Mouse (Mus musculus): ENCODE results near the gene Shc3. TPM values are rescaled to one million over a fixed set of nuclear protein-coding genes. Genes with fewer than 3 reads are reported as not detected.

Gene Shc3
- polyA plus RNA-seq, 1 experiment from 2014 or later = 7.3 TPM

GRCm38 (mm10) chr13:51476991-51477390 lies 92.2 kb downstream of the Shc3 start:
- no peak for ATAC-seq (ENCODE audit: low FRiP score, low read depth)
- Histone ChIP-seq H3K9me3 (no peaks in the 10 kb centered on the region), H3K27me3 (no peaks in the 10 kb centered on the region), H3K9ac (no peak overlapping the region), H3K4me2 (no peak overlapping the region), H3K4me1 (replicated peaks) (no peaks in the 10 kb centered on the region), H3K36me3 (no peaks in the 10 kb centered on the region), H3K27ac (replicated peaks) (no peak overlapping the region), H3K4me3 (no peak overlapping the region)
- WGBS = 87% methylated on average over 10 of the region's 10 CpGs

DNA sequence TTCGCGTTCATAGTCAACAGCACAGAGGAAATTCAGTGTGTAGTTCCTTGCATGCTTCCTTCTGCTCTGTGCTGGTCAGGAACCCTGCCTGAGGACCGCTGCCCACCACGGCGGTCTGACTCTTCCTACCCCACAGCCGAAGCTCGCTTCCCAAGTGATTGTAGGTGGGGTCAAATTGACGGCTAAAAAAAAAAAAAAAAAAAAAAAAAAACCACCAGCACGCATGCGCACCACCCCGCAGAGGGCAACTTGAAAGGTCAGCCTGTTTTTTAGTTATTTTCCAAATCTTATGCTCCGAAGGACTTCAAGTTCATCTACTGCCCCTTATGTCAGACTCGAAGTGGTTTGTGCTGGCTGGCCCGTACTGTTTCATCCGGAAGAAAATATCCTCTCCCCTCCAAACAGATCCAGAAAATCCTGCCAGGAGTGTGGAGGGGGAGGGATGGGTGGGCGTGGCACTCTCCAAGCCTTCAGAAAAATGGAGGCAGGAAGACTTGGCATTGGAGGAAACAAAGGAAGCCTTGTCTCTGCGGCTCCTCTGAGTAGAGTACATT lies 100.4 kb downstream of the Shc3 start:
- no peak overlapping the region for H3K4me2 ChIP-seq
- no peak overlapping the region for H3K27ac ChIP-seq (replicated peaks)
- H3K4me1 ChIP-seq (replicated peaks) = no peaks in the 10 kb centered on the region
- H3K36me3 ChIP-seq = no peaks in the 10 kb centered on the region
- H3K9me3 ChIP-seq = no peaks in the 10 kb centered on the region
- no peak overlapping the region for H3K9ac ChIP-seq
- 75% methylated on average over 17 of the region's 17 CpGs for WGBS
- no peaks in the 10 kb centered on the region for H3K27me3 ChIP-seq
- no peak for ATAC-seq (ENCODE audit: low FRiP score, low read depth)
- no peak overlapping the region for H3K4me3 ChIP-seq

DNA sequence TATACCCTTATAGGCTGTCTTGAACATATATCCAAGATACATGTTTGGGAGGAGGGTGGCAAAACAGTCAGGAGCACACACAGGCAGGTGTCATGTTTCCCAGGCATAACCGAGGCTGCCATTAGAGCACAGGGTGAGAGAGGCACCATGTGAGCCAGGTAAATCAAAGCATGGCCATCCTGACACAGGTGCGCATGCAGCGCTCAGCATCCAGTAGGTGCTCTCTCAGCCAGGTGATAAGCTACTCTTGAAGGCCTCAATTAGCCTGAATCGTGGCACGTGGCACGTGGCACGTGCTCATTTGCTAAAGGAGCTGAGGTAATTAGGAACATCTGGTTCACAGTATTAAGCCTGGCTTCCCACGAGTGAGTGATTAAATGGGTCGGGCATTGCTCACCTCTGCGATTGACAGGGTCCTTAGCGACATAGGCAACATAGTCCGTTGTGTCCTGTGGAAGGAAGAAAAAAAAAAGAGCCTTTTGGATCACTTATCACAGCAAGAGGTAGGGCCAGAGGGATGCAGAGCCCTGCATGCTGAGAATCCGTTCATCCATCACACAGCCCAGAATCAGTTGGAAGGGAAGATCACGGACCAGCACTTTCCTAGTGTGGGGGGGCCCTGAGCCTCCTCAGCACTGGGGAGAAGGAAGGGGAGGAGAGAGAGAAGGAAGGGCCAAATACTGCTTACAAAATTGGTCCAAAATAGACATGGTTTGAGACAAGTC lies 102.9 kb downstream of the Shc3 start:
- no peaks in the 10 kb centered on the region for H3K4me1 ChIP-seq (replicated peaks)
- no peaks in the 10 kb centered on the region for H3K27me3 ChIP-seq
- no peaks in the 10 kb centered on the region for H3K36me3 ChIP-seq
- 57% methylated on average over 14 of the region's 14 CpGs for WGBS
- no peak overlapping the region for H3K9ac ChIP-seq
- no peak overlapping the region for H3K27ac ChIP-seq (replicated peaks)
- H3K9me3 ChIP-seq = no peaks in the 10 kb centered on the region
- H3K4me3 ChIP-seq = no peak overlapping the region
- ATAC-seq (ENCODE audit: low FRiP score, low read depth) = peak; percentile 67
- no peak overlapping the region for H3K4me2 ChIP-seq

DNA sequence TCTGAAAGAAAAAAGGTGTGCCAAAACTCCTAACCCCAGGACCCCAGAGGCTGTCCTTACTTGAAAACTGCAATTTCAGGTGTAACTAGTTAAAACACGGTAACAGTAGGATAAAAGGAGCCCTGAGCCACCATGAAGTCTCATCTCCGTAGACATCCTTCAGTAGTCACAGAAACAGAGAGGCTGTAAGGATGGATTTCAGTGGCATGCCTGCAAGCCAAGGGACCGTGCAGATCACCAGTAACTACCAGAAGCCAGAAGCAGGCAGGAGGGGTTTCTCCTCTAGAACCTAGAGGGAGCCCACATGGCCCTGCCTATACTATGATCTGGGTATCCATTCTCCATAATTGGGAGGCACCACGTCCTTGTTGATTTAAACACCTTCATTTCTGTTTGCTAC lies 104.9 kb downstream of the Shc3 start:
- Histone ChIP-seq H3K36me3 (no peaks in the 10 kb centered on the region), H3K27me3 (no peaks in the 10 kb centered on the region), H3K4me1 (replicated peaks) (no peaks in the 10 kb centered on the region), H3K9ac (no peak overlapping the region), H3K4me3 (no peak overlapping the region), H3K9me3 (no peaks in the 10 kb centered on the region), H3K4me2 (no peak overlapping the region), H3K27ac (replicated peaks) (no peak overlapping the region)
- WGBS = 78% methylated on average over 4 of the region's 4 CpGs
- no peak for ATAC-seq (ENCODE audit: low FRiP score, low read depth)

GRCm38 (mm10) chr13:51456190-51456878 lies 112.9 kb downstream of the Shc3 start:
- no peak overlapping the region for H3K4me2 ChIP-seq
- no peaks in the 10 kb centered on the region for H3K9me3 ChIP-seq
- H3K36me3 ChIP-seq = no peaks in the 10 kb centered on the region
- H3K4me3 ChIP-seq = no peak overlapping the region
- WGBS = 36% methylated on average over 4 of the region's 4 CpGs
- no peaks in the 10 kb centered on the region for H3K27me3 ChIP-seq
- no peak overlapping the region for H3K27ac ChIP-seq (replicated peaks)
- ATAC-seq (ENCODE audit: low FRiP score, low read depth) = no peak
- H3K4me1 ChIP-seq (replicated peaks) = 0 out of 2 replicates have a peak, but pooled peaks cover 4% of the 10 kb centered on the region
- H3K9ac ChIP-seq = no peak overlapping the region

DNA sequence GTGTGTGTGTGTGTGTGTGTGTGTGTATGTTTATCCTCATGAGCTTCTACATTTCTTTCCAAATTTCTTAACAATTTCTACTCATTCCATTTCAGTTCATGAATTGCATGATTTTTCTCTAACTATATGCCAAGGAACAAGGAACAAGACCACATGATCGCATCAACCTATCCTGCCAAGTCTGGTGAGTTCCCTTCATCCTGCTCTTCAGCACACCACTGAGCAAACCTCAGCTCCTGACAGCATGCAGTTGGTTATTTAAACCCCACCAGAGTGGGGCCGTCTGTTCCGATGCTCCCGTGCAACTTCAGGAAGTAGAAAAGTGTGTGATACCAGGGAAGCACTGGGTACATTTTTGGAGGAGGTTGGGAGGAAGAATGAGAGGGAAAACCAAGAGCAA lies 122.7 kb downstream of the Shc3 start:
- WGBS = 84% methylated on average over 4 of the region's 4 CpGs
- H3K36me3 ChIP-seq = no peaks in the 10 kb centered on the region
- ATAC-seq (ENCODE audit: low FRiP score, low read depth) = no peak
- H3K4me1 ChIP-seq (replicated peaks) = no peaks in the 10 kb centered on the region
- H3K4me3 ChIP-seq = no peak overlapping the region
- H3K9me3 ChIP-seq = no peaks in the 10 kb centered on the region
- H3K9ac ChIP-seq = no peak overlapping the region
- no peak overlapping the region for H3K27ac ChIP-seq (replicated peaks)
- H3K27me3 ChIP-seq = no peaks in the 10 kb centered on the region
- no peak overlapping the region for H3K4me2 ChIP-seq

DNA sequence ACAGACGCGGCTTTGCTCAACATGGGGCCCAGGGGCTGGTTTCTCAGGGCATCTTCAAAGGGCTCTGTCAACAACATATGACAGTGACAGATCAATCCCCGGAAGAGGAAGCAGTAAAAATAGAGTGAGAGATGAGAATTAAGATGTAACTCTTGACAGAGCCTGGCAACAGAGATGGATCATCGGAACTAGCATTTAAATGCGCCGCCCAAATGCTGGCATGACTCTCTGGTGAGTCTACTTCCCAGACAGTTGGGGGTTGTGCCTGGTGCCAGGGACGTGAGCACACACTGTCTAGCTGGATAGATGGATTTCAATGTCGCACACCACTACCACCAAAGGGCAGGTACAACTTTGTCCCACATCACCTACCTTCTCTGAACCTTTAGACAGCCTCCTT lies 126.3 kb downstream of the Shc3 start:
- no peak for ATAC-seq (ENCODE audit: low FRiP score, low read depth)
- no peaks in the 10 kb centered on the region for H3K4me1 ChIP-seq (replicated peaks)
- H3K27me3 ChIP-seq = no peaks in the 10 kb centered on the region
- no peak overlapping the region for H3K9ac ChIP-seq
- H3K36me3 ChIP-seq = no peaks in the 10 kb centered on the region
- H3K4me3 ChIP-seq = no peak overlapping the region
- H3K9me3 ChIP-seq = no peaks in the 10 kb centered on the region
- H3K4me2 ChIP-seq = no peak overlapping the region
- no peak overlapping the region for H3K27ac ChIP-seq (replicated peaks)
- WGBS = 82% methylated on average over 8 of the region's 8 CpGs

GRCm38 (mm10) chr13:51437105-51438085 lies 131.8 kb downstream of the Shc3 start:
- Histone ChIP-seq H3K36me3 (no peaks in the 10 kb centered on the region), H3K9ac (no peak overlapping the region), H3K4me3 (no peak overlapping the region), H3K4me1 (replicated peaks) (peaks cover 6% of the 10 kb centered on the region), H3K9me3 (no peaks in the 10 kb centered on the region), H3K4me2 (no peak overlapping the region), H3K27ac (replicated peaks) (0 out of 2 replicates have a peak overlapping the region, but pooled peaks have one; percentile 39), H3K27me3 (no peaks in the 10 kb centered on the region)
- ATAC-seq (ENCODE audit: low FRiP score, low read depth) = peak; percentile 32
- WGBS = 47% methylated on average over 14 of the region's 14 CpGs

GRCm38 (mm10) chr13:51435146-51435545 lies 134.1 kb downstream of the Shc3 start:
- no peaks in the 10 kb centered on the region for H3K9me3 ChIP-seq
- WGBS = 76% methylated on average over 2 of the region's 2 CpGs
- no peak overlapping the region for H3K4me3 ChIP-seq
- no peak overlapping the region for H3K4me2 ChIP-seq
- peaks cover 6% of the 10 kb centered on the region for H3K4me1 ChIP-seq (replicated peaks)
- H3K27me3 ChIP-seq = no peaks in the 10 kb centered on the region
- H3K9ac ChIP-seq = no peak overlapping the region
- no peak for ATAC-seq (ENCODE audit: low FRiP score, low read depth)
- no peaks in the 10 kb centered on the region for H3K36me3 ChIP-seq
- no peak overlapping the region for H3K27ac ChIP-seq (replicated peaks)

DNA sequence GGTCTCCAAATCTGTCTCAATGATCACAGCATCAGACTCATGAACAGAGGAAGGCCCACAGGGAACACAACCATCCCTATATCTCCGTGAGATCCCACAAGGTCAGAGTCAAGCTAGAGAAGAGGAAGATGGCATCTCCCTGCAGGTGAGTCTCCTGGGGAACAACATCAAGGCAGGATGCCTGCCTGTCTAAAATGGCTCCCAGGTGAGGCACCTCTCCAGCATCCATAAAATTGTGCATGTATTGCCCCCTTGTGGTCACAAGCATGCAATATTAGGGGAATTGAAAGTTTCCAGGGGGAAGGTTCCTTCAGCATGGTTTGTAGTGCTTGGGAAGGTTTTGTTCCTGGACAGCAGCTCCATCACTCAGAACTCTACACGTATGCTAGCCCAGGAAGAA lies 134.8 kb downstream of the Shc3 start:
- ATAC-seq (ENCODE audit: low FRiP score, low read depth) = no peak
- H3K27ac ChIP-seq (replicated peaks) = no peak overlapping the region
- no peaks in the 10 kb centered on the region for H3K27me3 ChIP-seq
- H3K9ac ChIP-seq = no peak overlapping the region
- H3K4me3 ChIP-seq = no peak overlapping the region
- H3K4me1 ChIP-seq (replicated peaks) = peaks cover 6% of the 10 kb centered on the region
- H3K9me3 ChIP-seq = no peaks in the 10 kb centered on the region
- WGBS = 66% methylated on average over 2 of the region's 2 CpGs
- H3K36me3 ChIP-seq = no peaks in the 10 kb centered on the region
- H3K4me2 ChIP-seq = no peak overlapping the region

DNA sequence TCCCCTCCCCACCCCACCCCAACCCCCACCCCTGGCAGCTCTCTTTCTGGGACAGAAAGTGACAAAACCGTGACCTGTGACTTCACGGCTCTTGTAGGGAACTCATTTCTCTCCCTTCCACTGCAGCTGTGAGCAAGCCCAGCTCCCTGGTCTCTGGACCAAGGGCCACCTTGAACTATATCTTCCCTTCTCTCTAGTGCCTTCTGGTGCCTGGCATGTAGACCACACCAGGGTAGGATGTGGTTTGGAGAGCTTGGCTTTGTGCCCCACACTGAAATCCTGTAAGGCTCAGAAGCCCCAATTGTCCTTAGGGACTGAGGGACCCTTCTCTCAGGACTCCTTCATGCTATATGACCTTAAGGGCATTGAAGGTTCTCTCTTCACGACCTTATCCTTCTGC lies 135.8 kb downstream of the Shc3 start:
- no peaks in the 10 kb centered on the region for H3K36me3 ChIP-seq
- no peak overlapping the region for H3K4me2 ChIP-seq
- no peak for ATAC-seq (ENCODE audit: low FRiP score, low read depth)
- H3K4me3 ChIP-seq = no peak overlapping the region
- H3K9ac ChIP-seq = no peak overlapping the region
- no peak overlapping the region for H3K27ac ChIP-seq (replicated peaks)
- whole genome bisulfite sequencing = 70% methylated on average over 3 of the region's 3 CpGs
- peaks cover 6% of the 10 kb centered on the region for H3K4me1 ChIP-seq (replicated peaks)
- no peaks in the 10 kb centered on the region for H3K27me3 ChIP-seq
- no peaks in the 10 kb centered on the region for H3K9me3 ChIP-seq

Data from hindbrain, embryonic 15.5 days (tissue).